Mouse (Mus musculus) thymus, adult 2 months (tissue): ENCODE measurements around the gene Ces4a. TPM values are rescaled to one million over a fixed set of nuclear protein-coding genes. Genes with fewer than 3 reads are reported as not detected.
A peak's percentile ranks its signal among the peaks of the same experiment; 100 is the strongest.

Experiments used
- DNase-seq: peaks from one replicate; pipeline ENCODE4 v3.0.0; 2021
- H3K27ac ChIP-seq: fragments of 200-500 bp; 2 replicates; pipeline ENCODE4 v1.5.1; 2012; ENCODE audit warnings: low read length, control low read depth; ENCODE audit not compliant: control insufficient read depth, insufficient read depth
- H3K27me3 ChIP-seq: fragments of 200-500 bp; 2 replicates; pipeline ENCODE4 v1.6.1; 2012; ENCODE audit warnings: mild to moderate bottlenecking, low read length, moderate library complexity, mixed read lengths; ENCODE audit not compliant: control insufficient read depth, insufficient read depth
- H3K36me3 ChIP-seq: fragments of 200-500 bp; 2 replicates; pipeline ENCODE4 v1.6.1; 2012; ENCODE audit warnings: mild to moderate bottlenecking, low read length, moderate library complexity; ENCODE audit not compliant: control insufficient read depth, insufficient read depth
- H3K4me1 ChIP-seq: fragments of 200-500 bp; replicated peaks from 2 replicates; pipeline ENCODE4 v1.6.1; 2012; ENCODE audit warnings: low read length; ENCODE audit not compliant: control insufficient read depth, insufficient read depth
- H3K4me3 ChIP-seq: fragments of 200-500 bp; 2 replicates; pipeline ENCODE4 v1.5.1; 2012; ENCODE audit warnings: mild to moderate bottlenecking, low read length, control low read depth, moderate library complexity; ENCODE audit not compliant: control insufficient read depth, insufficient read depth
- CTCF ChIP-seq: fragments of 200-500 bp; IDR thresholded peaks from 2 replicates; pipeline ENCODE4 v1.5.1; 2012; ENCODE audit warnings: mild to moderate bottlenecking, control low read depth, low read length, moderate library complexity, borderline replicate concordance; ENCODE audit not compliant: control insufficient read depth, poor library complexity, insufficient read depth; ENCODE audit errors: extremely low read depth
- POLR2A ChIP-seq: fragments of 200-500 bp; IDR thresholded peaks from 2 replicates; pipeline ENCODE4 v1.6.1; 2012; ENCODE audit warnings: mild to moderate bottlenecking, low read length, control low read depth, moderate library complexity; ENCODE audit not compliant: control insufficient read depth, poor library complexity, insufficient read depth; ENCODE audit errors: extremely low read depth
- WGBS: fragments of 180-500 bp; shearing (Covaris S2); methylation state at CpG from one replicate; pipeline ENCODE4 v1.1.7; 2018; 5-methylcytosine and 5-hydroxymethylcytosine counted together
- polyA plus RNA-seq: library from polyadenylated mRNA; depleted of rRNA; stranded (reverse); fragments of >200 nt; gene quantifications from 2 replicates; pipeline ENCODE4 v1.2.3, GENCODE M21; 2012

The Ces4a gene
- polyA plus RNA-seq, 1 experiment: not detected

- no peak overlapping the region for H3K4me3 ChIP-seq
- no peak for DNase-seq
- no peaks in the 10 kb centered on the region for H3K27me3 ChIP-seq
- TF ChIP-seq CTCF: no peak
- no peak for TF ChIP-seq POLR2A
- H3K4me1 ChIP-seq: no peaks in the 10 kb centered on the region
- 98% methylated on average over 2 of the region's 2 CpGs for WGBS
- no peak overlapping the region for H3K27ac ChIP-seq
- H3K36me3 ChIP-seq: no peaks in the 10 kb centered on the region
These were observed 33.6 kb downstream of the Ces4a start for GRCm38 (mm10) chr8:105165191-105165590.

GRCm38 (mm10) chr8:105167116-105167515 lies 35.5 kb downstream of the Ces4a start:
- no peak for DNase-seq
- no peaks in the 10 kb centered on the region for H3K27me3 ChIP-seq

GRCm38 (mm10) chr8:105169582-105169981 lies 38.0 kb downstream of the Ces4a start:
- H3K4me3 ChIP-seq: no peak overlapping the region
- H3K36me3 ChIP-seq: no peaks in the 10 kb centered on the region
- peaks cover 2% of the 10 kb centered on the region; the same call in 1 of the 2 replicates for H3K4me1 ChIP-seq
- no peak for DNase-seq
- WGBS: 65% methylated on average over 3 of the region's 3 CpGs
- no peaks in the 10 kb centered on the region for H3K27me3 ChIP-seq
- H3K27ac ChIP-seq: no peak overlapping the region
- no peak for TF ChIP-seq CTCF
- TF ChIP-seq POLR2A: no peak

More at GRCm38 (mm10) chr8:105167116-105167515, 35.5 kb downstream of the Ces4a start:
- no peaks in the 10 kb centered on the region for H3K36me3 ChIP-seq
- no peaks in the 10 kb centered on the region for H3K4me1 ChIP-seq
- no peak overlapping the region for H3K4me3 ChIP-seq
- H3K27ac ChIP-seq: no peak overlapping the region
- TF ChIP-seq CTCF: no peak
- TF ChIP-seq POLR2A: no peak
- WGBS: 95% methylated on average over 2 of the region's 2 CpGs

- peak overlapping the region; percentile 32 for H3K4me3 ChIP-seq
- H3K27me3 ChIP-seq: no peaks in the 10 kb centered on the region
- 3% methylated on average over 5 of the region's 5 CpGs for WGBS
- H3K27ac ChIP-seq: peak overlapping the region; percentile 38; the same call in 1 of the 2 replicates
- H3K36me3 ChIP-seq: no peaks in the 10 kb centered on the region
- H3K4me1 ChIP-seq: peaks cover 2% of the 10 kb centered on the region; the same call in 1 of the 2 replicates
- DNase-seq: no peak
- TF ChIP-seq CTCF (no peak), POLR2A (no peak)
These were observed 38.4 kb downstream of the Ces4a start for GRCm38 (mm10) chr8:105170041-105170380.

GRCm38 (mm10) chr8:105170381-105171115 lies 38.9 kb downstream of the Ces4a start, which contains the start of gene Cbfb:
Gene Cbfb (plus strand): TSS chr8:105170674.
- peaks cover 2% of the 10 kb centered on the region; the same call in 1 of the 2 replicates for H3K4me1 ChIP-seq
- TF ChIP-seq POLR2A: 0 out of 2 replicates have a peak, but pooled peaks have one; percentile 31
- TF ChIP-seq CTCF: 0 out of 2 replicates have a peak, but pooled peaks have one; percentile 7
- H3K27me3 ChIP-seq: no peaks in the 10 kb centered on the region
- peak within 1 kb of the TSS; percentile 80 for H3K4me3 ChIP-seq
- under 1% methylated on average over 79 of the region's 86 CpGs for WGBS
- no peaks in the 10 kb centered on the region for H3K36me3 ChIP-seq
- peak; percentile 97 for DNase-seq
- peak within 1 kb of the TSS; percentile 70 for H3K27ac ChIP-seq

- no peaks in the 10 kb centered on the region for H3K27me3 ChIP-seq
- TF ChIP-seq POLR2A (peak; percentile 67), CTCF (peak; percentile 49)
- H3K4me1 ChIP-seq: peaks cover 2% of the 10 kb centered on the region; the same call in 1 of the 2 replicates
- H3K4me3 ChIP-seq: peak overlapping the region; percentile 80
- peak overlapping the region; percentile 70 for H3K27ac ChIP-seq
- peaks cover 4% of the 10 kb centered on the region for H3K36me3 ChIP-seq
- under 1% methylated on average over 91 of the region's 92 CpGs for WGBS
- DNase-seq: peak; percentile 74
These were observed 39.8 kb downstream of the Ces4a start for GRCm38 (mm10) chr8:105171116-105172002.
